Mouse (Mus musculus): Measurements from ENCODE around the gene Gh.

GRCm38 (mm10) chr11:106273811-106274210, 27.9 kb downstream of the Gh start:
- no peak for TF ChIP-seq CTCF (IDR thresholded peaks at IDR 0.05; ENCODE audit: low read depth)
- no peak for TF ChIP-seq EP300 (IDR thresholded peaks at IDR 0.05; ENCODE audit: low read depth)
